Mouse (Mus musculus): ENCODE data around the gene Daam1. TPM values are rescaled to one million over a fixed set of nuclear protein-coding genes. Genes with fewer than 3 reads are reported as not detected.

The Daam1 gene
- total RNA-seq, 1 experiment from 2014 or later: 20.0 TPM

DNA sequence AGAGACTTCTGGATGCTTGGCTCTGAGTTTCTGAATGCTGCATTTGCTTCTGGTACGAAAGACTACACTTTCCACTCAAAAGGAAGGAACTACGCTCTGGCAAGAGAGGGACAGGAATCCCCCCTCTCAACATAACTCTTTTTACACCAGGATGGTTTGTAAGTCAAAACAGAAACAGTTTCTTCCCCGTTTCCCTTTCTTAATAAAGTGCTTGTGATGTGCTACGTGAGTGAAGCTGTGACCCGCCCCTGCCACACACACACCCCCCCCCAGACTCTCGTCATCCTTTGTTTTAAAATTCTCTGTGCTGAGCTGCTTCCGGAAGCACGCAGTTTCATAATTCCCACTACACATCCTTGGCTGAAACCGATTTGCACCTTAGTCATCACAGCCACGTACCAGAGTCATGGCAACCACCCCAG lies 183.5 kb downstream of the Daam1 start:
- peak; percentile 69 for ATAC-seq (replicated peaks; ENCODE audit: low read depth, poor library complexity, severe bottlenecking)

DNA sequence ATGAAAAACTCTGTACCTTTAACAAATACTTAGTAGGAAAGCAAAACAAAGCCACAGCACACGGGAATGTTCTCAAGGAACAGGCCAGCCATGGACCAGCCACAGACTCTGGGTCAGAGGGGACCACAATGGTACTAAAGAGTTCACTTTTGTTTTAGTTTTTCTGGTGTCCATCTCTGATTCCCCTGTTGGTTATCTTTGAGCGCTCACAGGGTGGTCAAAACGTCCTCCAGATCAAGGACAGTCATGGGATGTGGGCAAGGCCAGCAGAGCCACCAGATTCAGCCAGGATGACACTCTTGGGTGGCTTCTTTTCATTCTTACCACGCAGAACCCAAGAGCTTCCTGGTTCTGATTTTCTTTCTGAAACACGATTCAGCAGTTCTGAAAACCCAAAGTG lies 184.4 kb downstream of the Daam1 start:
- ATAC-seq (replicated peaks; ENCODE audit: low read depth, poor library complexity, severe bottlenecking): no peak

DNA sequence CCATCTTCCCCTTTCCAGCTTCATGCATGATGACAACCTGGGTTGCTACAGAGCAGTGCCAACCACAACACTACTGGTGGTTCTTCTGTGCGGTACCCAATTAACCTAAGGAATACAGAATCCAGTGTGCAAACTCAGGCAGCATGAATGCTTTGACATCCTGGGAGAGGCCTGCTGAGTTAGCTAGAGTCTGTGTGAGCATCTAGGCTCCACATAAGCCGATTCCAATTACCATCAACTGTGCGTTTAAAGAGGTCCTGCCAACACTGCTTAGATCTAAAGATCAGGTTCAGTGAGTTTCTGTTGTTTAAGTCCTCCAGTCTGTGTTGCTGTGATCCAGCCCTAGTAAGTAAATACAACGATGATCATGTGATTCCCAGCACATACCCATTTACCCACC lies 189.4 kb downstream of the Daam1 start:
- ATAC-seq (replicated peaks; ENCODE audit: low read depth, poor library complexity, severe bottlenecking): no peak

DNA sequence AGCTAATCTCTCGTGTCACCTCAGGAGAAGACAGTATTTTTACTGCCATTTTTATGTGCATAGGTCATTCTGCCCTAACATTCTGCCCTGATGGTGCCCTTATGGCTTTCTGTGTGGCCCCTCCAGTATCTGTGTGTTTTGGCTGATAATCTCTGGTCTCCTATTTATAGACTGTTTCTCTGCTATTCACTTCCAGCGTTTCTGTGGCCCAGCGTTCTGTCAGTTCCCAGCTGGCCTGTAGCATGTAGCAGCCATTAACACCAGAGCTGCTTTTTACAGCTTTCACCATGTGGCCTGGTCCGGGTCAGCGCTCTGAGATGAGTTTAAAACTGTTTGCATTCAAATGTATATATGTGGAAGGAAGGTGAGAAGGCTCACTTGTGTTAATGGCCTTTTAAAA lies 190.7 kb downstream of the Daam1 start:
- no peak for ATAC-seq (replicated peaks; ENCODE audit: low read depth, poor library complexity, severe bottlenecking)

DNA sequence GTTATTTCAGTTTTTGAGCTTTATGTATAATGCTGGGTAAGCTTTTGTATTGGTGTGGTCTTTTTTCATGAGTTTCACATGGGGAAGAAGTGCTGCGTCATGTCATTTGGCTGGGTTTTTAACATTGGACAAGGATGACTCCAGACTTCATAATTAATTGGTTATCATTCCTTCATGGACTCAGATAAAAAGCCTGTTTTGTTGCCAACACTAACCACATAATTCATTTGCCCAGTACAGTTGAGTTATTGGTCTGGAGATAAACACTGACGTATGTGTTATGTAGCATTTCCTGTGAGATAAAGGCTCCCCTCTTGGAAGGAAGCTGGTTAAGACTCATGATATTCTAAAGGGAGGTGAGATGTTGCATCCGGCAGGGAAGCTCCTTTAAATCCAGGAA lies 191.9 kb downstream of the Daam1 start:
- peak; percentile 52; the same call in 1 of the 2 replicates for ATAC-seq (replicated peaks; ENCODE audit: low read depth, poor library complexity, severe bottlenecking)

DNA sequence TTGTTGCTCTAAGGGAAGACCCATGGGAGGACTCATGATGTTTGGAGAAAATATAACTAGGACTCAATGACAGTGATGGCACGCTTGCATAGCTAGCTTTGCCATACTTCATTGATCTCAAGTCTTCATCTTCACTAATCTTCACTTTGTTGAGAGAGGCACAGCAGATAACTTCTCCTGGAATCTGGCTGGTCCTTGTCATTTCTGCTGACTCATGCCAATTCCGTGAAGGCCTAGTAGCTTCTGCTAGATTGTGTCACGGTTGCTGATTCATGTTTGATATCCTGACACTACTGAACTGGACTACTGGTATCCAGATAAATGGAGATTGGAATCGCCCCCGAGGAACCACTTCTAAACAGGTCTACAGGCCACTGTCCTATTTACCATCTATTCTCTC lies 192.7 kb downstream of the Daam1 start:
- ATAC-seq (replicated peaks; ENCODE audit: low read depth, poor library complexity, severe bottlenecking): no peak

DNA sequence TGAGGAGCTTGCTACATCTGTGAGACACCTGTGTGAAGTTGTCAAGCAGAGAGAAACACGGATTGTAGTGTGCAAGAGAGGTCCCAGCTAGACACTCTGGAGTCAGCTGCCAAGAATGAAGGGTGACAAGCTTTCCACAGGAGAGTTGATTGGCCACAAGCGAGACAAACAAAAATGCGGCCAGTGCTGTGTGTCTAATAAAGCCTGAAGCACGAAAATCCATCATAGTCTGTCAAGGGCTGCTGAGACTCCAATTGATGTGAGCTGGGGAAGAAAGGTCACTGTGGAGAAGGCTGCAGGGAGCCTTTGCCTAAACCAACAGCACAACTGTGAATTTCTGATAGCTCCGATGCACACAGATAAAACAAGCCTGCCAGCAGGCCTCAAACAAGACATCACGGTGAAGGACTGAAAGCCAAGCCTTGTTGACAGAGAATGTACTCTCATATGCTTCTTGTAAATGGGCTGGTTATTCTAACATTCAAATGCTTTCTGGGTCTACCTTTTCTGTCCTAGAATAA lies 194.5 kb downstream of the Daam1 start:
- ATAC-seq (replicated peaks; ENCODE audit: low read depth, poor library complexity, severe bottlenecking): no peak

DNA sequence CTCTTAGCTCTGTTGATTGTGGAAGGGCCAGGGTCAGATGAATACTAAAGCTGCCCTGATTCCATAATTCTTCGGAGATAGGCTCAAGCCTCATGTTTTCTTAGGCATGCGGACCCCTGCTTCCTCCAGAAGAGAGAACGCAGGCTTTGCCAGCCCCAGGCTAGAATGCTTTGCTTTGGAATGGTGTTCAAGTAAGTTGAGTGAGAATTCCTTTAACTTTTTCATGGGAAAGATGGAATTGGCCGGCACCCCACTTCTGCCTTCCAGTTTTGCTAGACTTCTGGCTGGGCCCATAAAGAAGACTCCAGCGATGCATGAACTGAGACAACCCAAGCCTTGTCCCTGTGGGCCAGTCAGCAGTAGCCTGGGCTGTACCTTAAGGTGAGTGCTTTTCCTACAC lies 200.3 kb downstream of the Daam1 start:
- no peak for ATAC-seq (replicated peaks; ENCODE audit: low read depth, poor library complexity, severe bottlenecking)

DNA sequence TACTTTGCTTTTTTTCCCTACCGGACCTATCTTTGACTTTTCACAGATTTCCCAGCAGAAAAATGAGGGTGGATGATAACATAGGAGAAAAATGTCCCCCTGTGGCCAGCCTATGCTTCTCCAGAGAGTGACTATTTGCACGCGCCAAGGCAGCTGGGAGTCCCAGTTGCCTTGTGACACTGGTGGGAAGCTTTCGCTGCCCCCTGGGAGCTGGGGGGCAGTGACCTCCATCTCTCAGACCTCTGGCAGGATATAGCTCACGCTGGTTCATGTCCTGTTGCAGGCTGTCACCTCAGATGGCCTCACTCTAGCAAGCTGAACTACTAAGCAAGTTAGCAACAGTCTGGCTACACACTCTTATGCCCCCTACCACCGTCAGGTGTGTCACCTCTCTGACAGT lies 200.9 kb downstream of the Daam1 start:
- ATAC-seq (replicated peaks; ENCODE audit: low read depth, poor library complexity, severe bottlenecking): no peak

DNA sequence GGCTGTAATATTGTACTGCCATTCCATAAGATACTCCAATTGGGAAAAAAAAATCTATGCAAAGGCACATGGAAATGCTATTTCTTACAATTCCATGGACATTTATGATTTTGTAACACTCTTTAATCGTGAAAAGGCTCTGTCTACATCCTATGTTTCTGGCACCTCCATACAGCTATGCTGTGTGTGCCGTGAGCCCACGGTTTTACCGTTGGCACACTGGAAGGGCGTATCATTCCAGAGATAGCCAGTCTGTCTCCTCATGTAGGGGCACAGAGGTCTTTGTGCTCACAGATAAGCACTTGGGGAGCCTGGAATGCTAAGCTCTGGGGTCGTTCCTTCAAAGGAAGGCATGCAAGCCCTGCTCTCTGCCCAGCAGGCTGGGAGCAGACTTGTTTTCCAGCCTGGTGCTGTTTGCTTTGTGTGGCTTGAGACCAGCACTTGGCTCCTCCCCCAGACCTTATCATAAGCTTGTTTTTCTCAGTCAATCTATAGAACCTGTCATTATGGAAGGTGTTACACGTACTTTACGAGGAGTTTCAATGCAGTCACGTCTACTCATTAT lies 205.3 kb downstream of the Daam1 start:
- ATAC-seq (replicated peaks; ENCODE audit: low read depth, poor library complexity, severe bottlenecking): no peak

DNA sequence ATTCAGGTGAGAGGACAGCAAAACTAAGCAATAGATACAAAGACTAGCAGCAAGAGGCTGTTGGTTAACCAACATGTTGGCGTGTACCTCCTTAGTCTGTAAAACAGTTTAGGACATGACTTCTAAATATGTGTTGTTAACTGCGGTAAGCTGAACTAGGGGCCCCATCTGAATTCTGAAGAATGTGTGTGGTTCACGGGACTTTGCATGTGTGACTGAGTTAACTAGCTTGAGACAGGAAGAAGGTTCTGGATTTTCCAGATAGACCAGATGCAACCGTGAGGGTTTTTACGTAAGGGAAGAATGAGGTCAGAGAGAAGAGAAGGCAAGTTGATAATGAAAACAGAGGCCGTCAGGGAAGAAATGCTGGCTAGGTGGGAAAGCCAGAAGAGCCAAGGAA lies 206.2 kb downstream of the Daam1 start:
- ATAC-seq (replicated peaks; ENCODE audit: low read depth, poor library complexity, severe bottlenecking): no peak

DNA sequence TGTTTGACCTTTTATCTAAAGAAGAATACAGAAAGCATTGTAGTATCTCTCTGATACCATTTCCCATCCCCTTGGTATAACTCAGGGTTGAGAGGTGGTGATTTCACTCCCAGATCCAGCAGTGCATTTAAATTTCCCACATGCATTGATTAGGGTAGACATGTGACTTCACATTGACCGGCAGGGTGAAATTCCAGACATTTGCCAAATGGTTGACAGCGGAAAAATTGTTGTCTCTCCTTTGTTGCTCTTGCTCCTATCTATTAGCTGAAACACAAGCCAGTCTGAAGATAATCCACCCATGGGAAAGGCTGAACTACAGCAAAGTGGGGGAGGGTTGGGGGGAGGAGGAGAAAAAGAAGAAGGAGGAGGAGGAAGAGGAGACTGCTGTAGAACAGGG lies 208.0 kb downstream of the Daam1 start:
- ATAC-seq (replicated peaks; ENCODE audit: low read depth, poor library complexity, severe bottlenecking): no peak

DNA sequence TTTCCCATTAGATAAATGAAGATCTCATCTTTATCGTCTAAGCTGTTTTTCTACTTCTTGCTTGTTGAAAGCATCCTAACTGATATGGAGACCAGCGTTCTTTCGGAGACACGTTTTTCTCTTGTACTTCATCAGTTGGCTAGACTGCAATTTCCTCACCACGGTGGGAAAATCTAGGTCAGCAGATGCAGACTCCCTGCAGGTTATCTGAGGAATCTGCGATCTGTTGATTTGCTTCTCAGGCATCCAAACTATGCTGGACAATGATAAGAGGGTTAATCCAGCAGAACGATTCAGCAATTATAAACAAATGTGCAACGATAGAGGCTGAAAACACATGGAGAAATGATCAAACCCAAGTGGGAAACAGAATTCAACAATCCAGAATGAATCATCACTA lies 208.6 kb downstream of the Daam1 start:
- ATAC-seq (replicated peaks; ENCODE audit: low read depth, poor library complexity, severe bottlenecking): no peak

DNA sequence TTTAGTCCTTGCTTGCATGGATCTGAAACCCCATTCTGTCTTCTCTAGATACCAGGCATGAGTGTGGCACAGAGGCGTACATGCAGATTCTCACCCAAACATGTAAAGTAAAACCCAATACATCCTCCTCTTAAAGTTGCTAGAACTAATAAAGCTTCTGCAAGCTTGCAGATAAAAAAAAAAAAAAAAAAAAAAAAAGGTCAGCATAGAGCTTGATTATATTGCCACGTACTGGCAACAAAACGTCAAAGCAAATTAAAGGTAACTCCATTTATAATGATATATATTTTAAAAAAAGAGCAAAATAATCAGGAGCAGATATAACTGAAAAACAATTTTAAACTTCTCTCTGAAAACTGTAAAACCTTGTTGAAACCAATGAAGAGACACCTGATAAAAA lies 210.4 kb downstream of the Daam1 start:
- no peak for ATAC-seq (replicated peaks; ENCODE audit: low read depth, poor library complexity, severe bottlenecking)

Other genes starting within 250 kb of the Daam1 start
- 0.19 TPM in 1 of 2 replicates, not detected in the other for gene Gpr135, start 240.0 kb downstream of the Daam1 start, total RNA-seq (2017)

All from common myeloid progenitor, adult 5-6 weeks (primary cell).